Mouse (Mus musculus) ES-E14 (cell line): ENCODE measurements around the gene Coq4.

Source experiments
- CHD2 ChIP-seq: IDR thresholded peaks from 2 replicates; pipeline ENCODE4 v1.6.1; 2014; ENCODE audit warnings: mild to moderate bottlenecking, low read depth, low read length, inconsistent platforms
- HCFC1 ChIP-seq: IDR thresholded peaks from 2 replicates; pipeline ENCODE4 v1.6.1; 2012; ENCODE audit warnings: low read length, inconsistent platforms, borderline replicate concordance; ENCODE audit not compliant: insufficient read depth
- MAFK ChIP-seq: IDR thresholded peaks from 2 replicates; pipeline ENCODE4 v1.6.1; 2014; ENCODE audit warnings: mild to moderate bottlenecking, low read depth, low read length, inconsistent platforms; ENCODE audit not compliant: insufficient read depth
- ZC3H11A ChIP-seq: IDR thresholded peaks from 2 replicates; pipeline ENCODE4 v1.6.1; 2012; ENCODE audit warnings: low read depth, mild to moderate bottlenecking, inconsistent platforms, low read length, borderline replicate concordance
- ZNF384 ChIP-seq: IDR thresholded peaks from 2 replicates; pipeline ENCODE4 v1.6.1; 2012; ENCODE audit warnings: low read depth, low read length, inconsistent platforms

- TF ChIP-seq ZC3H11A (peak; percentile 35; the same call in 1 of the 2 replicates), HCFC1 (no peak), MAFK (no peak), CHD2 (no peak), ZNF384 (no peak)
These were observed 30.3 kb downstream of the Coq4 start for GRCm38 (mm10) chr2:29817426-29818232.
